Mouse (Mus musculus) cortical plate, adult 2 months (tissue): ENCODE data around the gene Khsrp. TPM values are rescaled to one million over a fixed set of nuclear protein-coding genes. Genes with fewer than 3 reads are reported as not detected.
A peak's percentile ranks its signal among the peaks of the same experiment; 100 is the strongest.
"Not testable (repeated sequence)": the region's sequence is repeated elsewhere in the genome, so short reads cannot be mapped to it uniquely, and the experiment has no call there.

Source experiments
- H3K27ac ChIP-seq: fragments of 200-500 bp; 2 replicates; pipeline ENCODE4 v1.5.1; 2012; ENCODE audit warnings: low read length, control low read depth, inconsistent platforms; ENCODE audit not compliant: insufficient read depth
- H3K4me1 ChIP-seq: fragments of 200-500 bp; 2 replicates; pipeline ENCODE4 v1.6.1; 2011; ENCODE audit warnings: low read length; ENCODE audit not compliant: control insufficient read depth, insufficient read depth
- H3K4me3 ChIP-seq: fragments of 200-500 bp; 2 replicates; pipeline ENCODE4 v1.5.1; 2011; ENCODE audit warnings: mild to moderate bottlenecking, low read length, control low read depth; ENCODE audit not compliant: insufficient read depth
- CTCF ChIP-seq: fragments of 200-500 bp; IDR thresholded peaks from 2 replicates; pipeline ENCODE4 v1.5.1; 2011; ENCODE audit warnings: mild to moderate bottlenecking, control low read depth, low read length; ENCODE audit not compliant: insufficient read depth; ENCODE audit errors: extremely low read depth
- POLR2A ChIP-seq: fragments of 200-500 bp; IDR thresholded peaks from 2 replicates; pipeline ENCODE4 v1.6.1; 2011; ENCODE audit warnings: mild to moderate bottlenecking, low read length, control low read depth; ENCODE audit not compliant: insufficient read depth; ENCODE audit errors: extremely low read depth
- polyA plus RNA-seq: library from polyadenylated mRNA; depleted of rRNA; stranded (reverse); fragments of >200 nt; gene quantifications from 2 replicates; pipeline ENCODE4 v1.2.3, GENCODE M21; 2012

Khsrp gene
- polyA plus RNA-seq, 1 experiment = 58.4 TPM

DNA sequence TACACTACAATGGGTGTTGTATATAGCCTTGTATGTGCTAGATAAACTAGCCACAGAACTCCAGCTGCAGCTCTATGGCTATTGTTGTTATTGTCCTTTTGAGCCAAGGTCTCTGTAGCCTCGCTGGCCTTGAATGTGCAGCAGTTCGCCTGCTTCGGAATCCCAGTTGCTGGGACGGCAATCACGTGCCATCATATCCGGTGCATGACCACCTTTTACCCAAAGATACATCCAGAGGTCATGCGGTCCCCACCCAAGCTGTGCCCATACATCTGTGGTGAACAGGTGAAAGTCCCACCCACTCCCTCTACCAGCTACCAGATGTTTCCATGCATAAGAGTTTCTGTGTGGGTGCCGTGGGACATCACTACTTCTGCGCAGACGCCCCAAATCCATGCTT lies 29.7 kb upstream of the Khsrp start:
- peaks cover 4% of the 10 kb centered on the region; the same call in 1 of the 2 replicates for H3K4me1 ChIP-seq

DNA sequence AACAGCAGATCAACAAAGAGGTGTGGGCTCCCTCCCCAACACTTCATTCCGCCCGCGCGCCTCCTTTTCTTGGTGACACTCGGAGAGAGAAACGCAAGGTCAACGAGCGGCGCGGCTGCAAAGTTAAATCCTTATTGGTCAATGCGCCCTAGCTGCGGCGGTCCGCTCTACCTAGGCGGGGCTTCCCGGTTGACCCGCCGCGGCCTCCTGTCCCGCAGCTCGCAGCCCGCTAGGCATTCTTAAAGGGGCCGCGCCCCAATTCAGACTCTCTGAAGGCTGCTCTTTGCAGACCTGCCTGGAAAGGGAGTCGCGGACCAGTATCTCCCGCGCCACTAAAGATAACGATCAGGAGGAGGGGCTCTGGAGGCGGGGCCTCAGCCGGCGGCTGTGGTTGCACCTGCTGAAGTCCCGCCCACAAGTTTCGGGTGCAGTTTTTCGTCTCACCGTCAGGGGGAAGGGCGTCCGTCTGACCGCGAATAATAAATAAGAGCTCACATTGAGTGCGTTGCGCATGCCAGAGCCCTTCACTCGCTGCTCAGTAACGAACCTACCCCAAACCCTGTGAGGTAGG lies 29.0 kb upstream of the Khsrp start:
- Histone ChIP-seq H3K4me3 (peak overlapping the region; percentile 98), H3K27ac (peak overlapping the region; percentile 76; the same call in 1 of the 2 replicates), H3K4me1 (peaks cover 4% of the 10 kb centered on the region; the same call in 1 of the 2 replicates)
- TF ChIP-seq POLR2A (peak; percentile 46; the same call in 1 of the 2 replicates), CTCF (peak; percentile 53)

More for the DNA sequence above, 29.7 kb upstream of the Khsrp start:
- TF ChIP-seq CTCF = no peak
- no peak for TF ChIP-seq POLR2A
- H3K27ac ChIP-seq = no peak overlapping the region
- H3K4me3 ChIP-seq = no peak overlapping the region; the same call in 1 of the 2 replicates

- Histone ChIP-seq H3K4me3 (peak within 1 kb of the TSS; percentile 98), H3K4me1 (peaks cover 4% of the 10 kb centered on the region; the same call in 1 of the 2 replicates), H3K27ac (peak within 1 kb of the TSS; percentile 96)
- TF ChIP-seq CTCF = no peak
- no peak for TF ChIP-seq POLR2A
These were observed 28.2 kb upstream of the Khsrp start, which contains the start of gene Slc25a23 for GRCm38 (mm10) chr17:57059486-57059977. Gene Slc25a23 (minus strand): TSS chr17:57059863.

- Histone ChIP-seq H3K4me3 (peak within 1 kb of the TSS; percentile 98), H3K27ac (peak within 1 kb of the TSS; percentile 96)
- TF ChIP-seq CTCF (no peak), POLR2A (no peak)
These were observed 27.7 kb upstream of the Khsrp start, which contains the start of gene Crb3 for GRCm38 (mm10) chr17:57058891-57059485. Gene Crb3 (plus strand): TSS chr17:57059105.

GRCm38 (mm10) chr17:57056246-57056645 lies 24.9 kb upstream of the Khsrp start:
- no peak for TF ChIP-seq CTCF
- TF ChIP-seq POLR2A = no peak
- H3K4me3 ChIP-seq = no peak overlapping the region
- H3K27ac ChIP-seq = no peak overlapping the region
- H3K4me1 ChIP-seq = peaks cover 4% of the 10 kb centered on the region; the same call in 1 of the 2 replicates

More at GRCm38 (mm10) chr17:57058891-57059485, 27.7 kb upstream of the Khsrp start, which contains the start of gene Crb3:
- H3K4me1 ChIP-seq = peaks cover 4% of the 10 kb centered on the region; the same call in 1 of the 2 replicates

DNA sequence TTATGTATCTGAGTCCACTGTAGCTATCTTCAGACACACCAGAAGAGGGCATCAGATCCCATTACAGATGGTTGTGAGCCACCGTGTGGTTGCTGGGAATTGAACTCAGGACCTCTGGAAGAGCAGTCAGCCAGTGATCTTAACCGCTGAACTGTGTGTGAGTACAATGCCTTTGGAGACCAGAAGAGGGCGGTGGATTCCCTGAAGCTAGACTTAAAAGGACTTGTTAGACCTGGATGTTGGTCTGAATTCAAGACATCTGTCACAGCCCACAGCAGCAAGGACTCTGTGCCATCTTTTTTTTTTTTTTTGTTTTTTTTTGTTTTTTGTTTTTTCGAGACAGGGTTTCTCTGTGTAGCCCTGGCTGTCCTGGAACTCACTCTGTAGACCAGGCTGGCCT lies 20.4 kb upstream of the Khsrp start:
- H3K4me1 ChIP-seq, H3K4me3 ChIP-seq, H3K27ac ChIP-seq: not testable (repeated sequence)

DNA sequence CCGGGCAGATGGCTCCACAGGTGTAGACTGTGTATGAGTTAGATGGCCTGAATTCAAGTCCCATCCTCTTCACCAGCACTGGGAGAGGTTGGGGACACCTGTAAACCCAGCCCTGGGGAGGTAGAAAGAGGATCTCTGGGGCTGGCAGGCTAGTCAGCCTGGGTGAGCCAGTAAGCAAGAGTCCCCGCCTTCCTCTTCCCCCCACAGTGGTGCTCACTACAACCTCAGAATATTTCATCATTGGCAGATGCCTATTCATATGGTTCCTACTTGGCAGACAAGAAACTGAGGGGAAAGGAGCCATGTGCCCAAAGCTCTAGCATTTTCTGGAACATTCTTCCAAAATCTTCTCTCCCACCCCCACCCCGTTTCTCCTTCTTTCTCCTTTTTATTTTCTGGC lies 17.5 kb upstream of the Khsrp start:
- Histone ChIP-seq H3K4me1 (no peaks in the 10 kb centered on the region), H3K27ac (no peak overlapping the region), H3K4me3 (no peak overlapping the region)
- TF ChIP-seq POLR2A = no peak
- no peak for TF ChIP-seq CTCF

DNA sequence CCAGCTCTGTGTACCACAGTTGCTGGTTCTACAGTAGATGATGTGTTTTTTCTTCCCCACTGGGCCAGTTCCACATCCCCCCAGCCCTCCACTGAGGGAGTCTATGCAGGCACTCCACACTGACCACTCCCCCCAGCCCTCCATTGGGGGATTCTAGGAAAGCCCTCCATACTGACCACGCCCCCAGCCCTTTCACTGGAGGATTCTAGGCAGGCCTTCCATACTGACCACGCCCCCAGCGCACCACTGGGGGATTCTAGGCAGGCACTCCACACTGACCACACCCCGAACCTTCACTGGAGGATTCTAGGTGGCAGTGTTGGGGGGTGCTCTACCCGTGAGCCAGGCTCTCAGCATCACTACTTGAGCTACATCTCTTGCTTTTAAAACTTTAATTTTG lies 16.1 kb upstream of the Khsrp start:
- Histone ChIP-seq H3K27ac (no peak overlapping the region), H3K4me1 (0 out of 2 replicates have a peak, but pooled peaks cover 1% of the 10 kb centered on the region), H3K4me3 (no peak overlapping the region)
- no peak for TF ChIP-seq CTCF
- no peak for TF ChIP-seq POLR2A

DNA sequence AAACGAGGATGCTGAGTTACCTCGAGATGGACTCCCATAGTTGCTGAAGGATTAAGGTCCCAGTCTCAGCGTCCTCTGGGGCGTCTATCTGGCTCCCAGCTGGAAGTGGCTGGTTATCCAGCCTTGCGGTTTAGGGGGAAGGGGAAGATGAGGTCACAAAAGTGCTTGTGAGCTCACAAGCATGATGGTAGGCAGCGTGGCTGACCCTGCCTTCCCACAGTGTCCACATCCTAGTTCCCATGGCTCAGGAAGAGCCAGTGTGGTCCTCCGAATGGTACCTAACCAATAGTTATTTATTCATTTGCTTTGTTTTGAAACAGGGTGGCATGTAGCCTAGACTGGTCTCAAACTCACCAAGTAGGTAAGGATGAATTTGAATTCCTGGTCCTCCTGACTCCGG lies 10.2 kb upstream of the Khsrp start, which contains the start of gene Slc25a41:
Gene Slc25a41, minus strand, starts transcription at position 101 of the 400 bp plus-strand sequence.
- TF ChIP-seq POLR2A (no peak), CTCF (no peak)
- Histone ChIP-seq H3K4me1 (0 out of 2 replicates have a peak, but pooled peaks cover 1% of the 10 kb centered on the region), H3K4me3 (no peak within 1 kb of the TSS), H3K27ac (no peak within 1 kb of the TSS)
